Mouse (Mus musculus) hindbrain, embryonic 11.5 days (tissue): ENCODE results near the gene Styk1. TPM values are rescaled to one million over a fixed set of nuclear protein-coding genes. Genes with fewer than 3 reads are reported as not detected.

Source experiments
- ATAC-seq: fragments of 200-750 bp; cut with Nextera tagmentation; 2 replicates; pipeline ENCODE4 v1.8.0; 2017; ENCODE audit warnings: mild to moderate bottlenecking, moderate TSS enrichment, moderate library complexity; ENCODE audit not compliant: low FRiP score
- DNase-seq: peaks from one replicate; pipeline ENCODE4 v3.0.0-alpha.2; 2015; ENCODE audit warnings: low spot score
- H3K27ac ChIP-seq: fragments of 300-500 bp; sonication (generic); 2 replicates; pipeline ENCODE4 v1.5.1; 2014; ENCODE audit warnings: mild to moderate bottlenecking, low read depth, low read length
- H3K27me3 ChIP-seq: fragments of 300-500 bp; sonication (generic); 2 replicates; pipeline ENCODE4 v1.6.1; 2014; ENCODE audit warnings: mild to moderate bottlenecking, low read length, moderate library complexity, mixed read lengths; ENCODE audit not compliant: control insufficient read depth, insufficient read depth
- H3K36me3 ChIP-seq: fragments of 300-500 bp; sonication (generic); 2 replicates; pipeline ENCODE4 v1.6.1; 2014; ENCODE audit warnings: mild to moderate bottlenecking, low read length, moderate library complexity, mixed read lengths; ENCODE audit not compliant: control insufficient read depth, insufficient read depth
- H3K4me1 ChIP-seq: fragments of 300-500 bp; sonication (generic); replicated peaks from 2 replicates; pipeline ENCODE4 v1.6.1; 2014; ENCODE audit warnings: low read length, mixed read lengths; ENCODE audit not compliant: control insufficient read depth, insufficient read depth
- H3K4me2 ChIP-seq: fragments of 300-500 bp; sonication (generic); replicated peaks from 2 replicates; pipeline ENCODE4 v1.6.1; 2014; ENCODE audit warnings: mild to moderate bottlenecking, low read depth, low read length
- H3K4me3 ChIP-seq: fragments of 300-500 bp; sonication (generic); 2 replicates; pipeline ENCODE4 v1.5.1; 2014; ENCODE audit warnings: low read depth, low read length
- H3K9ac ChIP-seq: fragments of 300-500 bp; sonication (generic); 2 replicates; pipeline ENCODE4 v1.6.1; 2014; ENCODE audit warnings: low read depth, low read length
- H3K9me3 ChIP-seq: fragments of 300-500 bp; sonication (generic); 2 replicates; pipeline ENCODE4 v1.6.1; 2016; ENCODE audit warnings: low read length; ENCODE audit not compliant: control insufficient read depth
- WGBS: fragments of 180-500 bp; shearing (Covaris S2); extraction: QIAGEN DNeasy Blood & Tissue Kit; methylation state at CpG from one replicate; pipeline ENCODE4 v1.1.7; 2014; 5-methylcytosine and 5-hydroxymethylcytosine counted together
- polyA plus RNA-seq: library from polyadenylated mRNA; unstranded; fragments of >200 nt; fragmentation: Nextera tagmentation; extraction: Ambion mirVana; gene quantifications from 2 replicates; pipeline ENCODE4 v1.2.1, GENCODE M21; 2014

Gene Styk1
- 1.1 TPM in 2 replicates for polyA plus RNA-seq

- H3K9ac ChIP-seq = no peak within 1 kb of the TSS
- WGBS = under 1% methylated on average over 16 of the region's 16 CpGs
- H3K4me2 ChIP-seq = peak within 1 kb of the TSS; percentile 45
- DNase-seq (peak; percentile 79), ATAC-seq (peak; percentile 88)
- H3K9me3 ChIP-seq = no peaks in the 10 kb centered on the region
- H3K27me3 ChIP-seq = no peaks in the 10 kb centered on the region
- peak within 1 kb of the TSS; percentile 22 for H3K4me3 ChIP-seq
- H3K4me1 ChIP-seq = no peaks in the 10 kb centered on the region
- no peak within 1 kb of the TSS for H3K27ac ChIP-seq
- H3K36me3 ChIP-seq = no peaks in the 10 kb centered on the region
Observed at GRCm38 (mm10) chr6:131353352-131353919, at the start of gene Styk1. Gene Styk1 (minus strand): TSS chr6:131353597.

GRCm38 (mm10) chr6:131403036-131403435 lies 49.6 kb upstream of the Styk1 start:
- H3K9ac ChIP-seq = no peak overlapping the region
- H3K4me1 ChIP-seq = no peaks in the 10 kb centered on the region
- H3K9me3 ChIP-seq = no peaks in the 10 kb centered on the region
- no peaks in the 10 kb centered on the region for H3K27me3 ChIP-seq
- no peak overlapping the region for H3K4me2 ChIP-seq
- H3K27ac ChIP-seq = no peak overlapping the region
- ATAC-seq (no peak), DNase-seq (no peak)
- no peaks in the 10 kb centered on the region for H3K36me3 ChIP-seq
- no peak overlapping the region for H3K4me3 ChIP-seq
- 78% methylated on average over 2 of the region's 2 CpGs for WGBS

- DNase-seq (no peak), ATAC-seq (no peak)
Observed at GRCm38 (mm10) chr6:131402606-131403005, 49.2 kb upstream of the Styk1 start.

GRCm38 (mm10) chr6:131401259-131401658 lies 47.9 kb upstream of the Styk1 start:
- no peak for ATAC-seq
- Histone ChIP-seq H3K9me3 (no peaks in the 10 kb centered on the region), H3K4me3 (no peak overlapping the region), H3K27ac (no peak overlapping the region), H3K36me3 (no peaks in the 10 kb centered on the region), H3K27me3 (no peaks in the 10 kb centered on the region), H3K4me1 (no peaks in the 10 kb centered on the region), H3K9ac (no peak overlapping the region), H3K4me2 (no peak overlapping the region)
- WGBS = 84% methylated on average over 2 of the region's 2 CpGs
- no peak for DNase-seq

More at GRCm38 (mm10) chr6:131402606-131403005, 49.2 kb upstream of the Styk1 start:
- H3K4me1 ChIP-seq = no peaks in the 10 kb centered on the region
- H3K27ac ChIP-seq = no peak overlapping the region
- no peak overlapping the region for H3K4me3 ChIP-seq
- H3K36me3 ChIP-seq = no peaks in the 10 kb centered on the region
- H3K4me2 ChIP-seq = no peak overlapping the region
- no peaks in the 10 kb centered on the region for H3K27me3 ChIP-seq
- H3K9ac ChIP-seq = no peak overlapping the region
- no peaks in the 10 kb centered on the region for H3K9me3 ChIP-seq

GRCm38 (mm10) chr6:131396650-131397049 lies 43.3 kb upstream of the Styk1 start:
- 89% methylated on average over 1 of the region's 1 CpGs for WGBS
- Histone ChIP-seq H3K9ac (no peak overlapping the region), H3K4me2 (no peak overlapping the region), H3K4me1 (no peaks in the 10 kb centered on the region), H3K36me3 (no peaks in the 10 kb centered on the region), H3K27ac (no peak overlapping the region), H3K27me3 (no peaks in the 10 kb centered on the region), H3K4me3 (no peak overlapping the region), H3K9me3 (no peaks in the 10 kb centered on the region)
- DNase-seq (no peak), ATAC-seq (no peak)

- Histone ChIP-seq H3K9ac (no peak overlapping the region), H3K27ac (no peak overlapping the region)
- WGBS = 81% methylated on average over 4 of the region's 4 CpGs
Observed at GRCm38 (mm10) chr6:131393873-131394660, 40.7 kb upstream of the Styk1 start.

GRCm38 (mm10) chr6:131388040-131389021 lies 34.9 kb upstream of the Styk1 start, which contains the start of gene Ybx3:
Gene Ybx3 (minus strand): TSS chr6:131388476.
- H3K36me3 ChIP-seq = no peaks in the 10 kb centered on the region
- peak within 1 kb of the TSS; percentile 85 for H3K9ac ChIP-seq
- ATAC-seq (peak; percentile 93), DNase-seq (peak; percentile 83)
- peak within 1 kb of the TSS; percentile 66 for H3K4me3 ChIP-seq
- no peaks in the 10 kb centered on the region for H3K9me3 ChIP-seq
- peak within 1 kb of the TSS; percentile 86 for H3K4me2 ChIP-seq
- whole genome bisulfite sequencing = under 1% methylated on average over 29 of the region's 107 CpGs
- H3K27ac ChIP-seq = peak within 1 kb of the TSS; percentile 65
- no peaks in the 10 kb centered on the region for H3K4me1 ChIP-seq
- no peaks in the 10 kb centered on the region for H3K27me3 ChIP-seq

More at GRCm38 (mm10) chr6:131393873-131394660, 40.7 kb upstream of the Styk1 start:
- Histone ChIP-seq H3K4me2 (no peak overlapping the region), H3K4me3 (no peak overlapping the region), H3K36me3 (no peaks in the 10 kb centered on the region), H3K4me1 (no peaks in the 10 kb centered on the region), H3K27me3 (no peaks in the 10 kb centered on the region), H3K9me3 (no peaks in the 10 kb centered on the region)
- DNase-seq = no peak
- no peak for ATAC-seq

GRCm38 (mm10) chr6:131387221-131388039 lies 34.0 kb upstream of the Styk1 start:
- Histone ChIP-seq H3K36me3 (no peaks in the 10 kb centered on the region), H3K4me3 (peak overlapping the region; percentile 66), H3K4me2 (peak overlapping the region; percentile 86), H3K4me1 (no peaks in the 10 kb centered on the region), H3K27me3 (no peaks in the 10 kb centered on the region), H3K9ac (peak overlapping the region; percentile 85), H3K9me3 (no peaks in the 10 kb centered on the region), H3K27ac (peak overlapping the region; percentile 65)
- under 1% methylated on average over 41 of the region's 43 CpGs for WGBS
- ATAC-seq (peak; percentile 57), DNase-seq (peak; percentile 64)
